Mouse (Mus musculus): ENCODE results near the gene March5.
"Not testable (repeated sequence)": the region's sequence is repeated elsewhere in the genome, so short reads cannot be mapped to it uniquely, and the experiment has no call there.

Gene March5

GRCm38 (mm10) chr19:37209467-37210128 is 2.3 kb downstream of the March5 start:
- no peak for DNase-seq

DNA sequence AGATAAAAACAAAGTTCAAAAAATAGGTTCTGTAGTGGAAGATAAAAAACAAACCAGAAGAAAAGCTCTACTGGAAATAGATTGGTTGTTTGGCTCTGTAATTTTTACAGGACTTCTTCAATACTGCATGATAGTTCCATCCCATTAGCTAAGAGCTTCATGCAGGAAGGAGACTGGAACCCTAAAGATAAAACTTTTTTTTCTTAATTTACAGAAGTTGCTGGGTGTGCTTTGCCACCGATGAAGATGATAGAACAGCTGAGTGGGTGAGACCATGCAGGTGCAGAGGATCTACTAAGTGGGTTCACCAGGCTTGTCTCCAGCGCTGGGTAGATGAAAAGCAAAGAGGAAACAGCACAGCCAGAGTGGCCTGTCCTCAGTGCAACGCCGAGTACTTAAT is 3.1 kb downstream of the March5 start:
- DNase-seq, result no peak

GRCm38 (mm10) chr19:37211416-37211815 is 4.1 kb downstream of the March5 start:
- no peak for DNase-seq

DNA sequence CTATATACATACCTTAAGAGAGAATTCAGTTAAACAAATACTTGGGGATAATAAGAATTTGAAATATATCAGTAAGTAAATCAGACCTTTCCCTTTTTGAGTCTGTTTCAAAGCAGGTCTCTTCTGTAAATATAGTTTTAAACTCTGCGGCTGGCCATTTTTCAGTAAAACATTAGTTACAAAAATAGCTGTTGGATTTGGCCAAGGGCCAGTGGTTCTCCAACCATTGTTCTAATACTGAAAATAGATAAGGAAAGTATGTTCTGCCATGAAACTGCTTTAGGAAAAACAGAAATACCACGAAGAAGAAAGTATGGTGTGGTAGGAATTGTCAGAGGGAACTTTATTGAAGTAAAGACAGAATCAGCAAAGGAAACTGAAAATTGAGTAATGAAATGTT is 7.4 kb downstream of the March5 start:
- no peak for DNase-seq

DNA sequence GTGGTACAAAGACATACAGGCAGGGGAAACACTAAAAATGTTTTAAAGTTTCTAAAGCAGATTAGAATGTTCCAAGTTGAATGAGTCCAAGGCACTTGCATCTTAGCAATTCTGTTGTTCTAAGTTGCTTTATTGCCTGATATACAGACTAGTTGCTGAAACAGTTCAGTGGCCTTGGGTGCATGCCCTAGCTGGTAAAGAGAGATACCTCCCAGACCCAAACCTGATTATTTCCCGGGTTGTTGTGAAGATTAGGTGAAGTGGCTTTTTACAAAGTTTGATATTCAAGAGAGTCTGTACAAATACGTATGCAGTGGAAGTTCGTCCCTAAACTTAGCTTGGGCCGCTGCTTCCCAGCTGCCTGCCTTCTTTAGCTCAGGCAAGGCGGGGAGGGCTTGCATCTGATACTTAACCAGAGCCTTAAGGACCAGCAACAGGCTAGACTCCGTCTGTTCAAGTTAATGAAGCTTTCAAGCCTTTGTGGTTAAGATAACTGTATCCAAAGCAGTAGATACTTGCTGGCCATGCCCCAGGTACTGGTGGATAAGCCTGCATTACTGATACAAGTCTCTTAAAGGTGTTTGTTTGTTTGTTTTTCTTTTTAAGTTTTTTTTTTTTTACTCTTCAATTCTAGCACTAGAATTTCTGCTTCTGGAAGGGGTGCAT is 18.0 kb downstream of the March5 start:
- no peak for DNase-seq

DNA sequence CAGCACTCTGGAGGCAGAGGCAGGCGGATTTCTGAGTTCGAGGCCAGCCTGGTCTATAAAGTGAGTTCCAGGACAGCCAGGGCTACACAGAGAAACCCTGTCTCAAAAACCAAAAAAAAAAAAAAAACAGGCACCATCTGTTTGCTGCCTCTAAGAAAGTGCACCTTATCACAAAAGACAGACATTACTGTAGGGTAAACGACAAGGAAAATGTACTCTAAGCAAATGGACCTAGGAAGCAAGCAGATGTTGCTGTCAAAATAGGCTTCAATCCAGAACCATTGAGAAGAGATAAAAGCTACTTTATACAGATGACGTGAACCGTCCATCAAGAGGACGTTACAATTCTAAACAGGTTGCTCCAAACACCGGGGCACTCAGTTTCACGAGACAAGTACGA is 25.3 kb downstream of the March5 start:
- DNase-seq, result not testable (repeated sequence)

DNA sequence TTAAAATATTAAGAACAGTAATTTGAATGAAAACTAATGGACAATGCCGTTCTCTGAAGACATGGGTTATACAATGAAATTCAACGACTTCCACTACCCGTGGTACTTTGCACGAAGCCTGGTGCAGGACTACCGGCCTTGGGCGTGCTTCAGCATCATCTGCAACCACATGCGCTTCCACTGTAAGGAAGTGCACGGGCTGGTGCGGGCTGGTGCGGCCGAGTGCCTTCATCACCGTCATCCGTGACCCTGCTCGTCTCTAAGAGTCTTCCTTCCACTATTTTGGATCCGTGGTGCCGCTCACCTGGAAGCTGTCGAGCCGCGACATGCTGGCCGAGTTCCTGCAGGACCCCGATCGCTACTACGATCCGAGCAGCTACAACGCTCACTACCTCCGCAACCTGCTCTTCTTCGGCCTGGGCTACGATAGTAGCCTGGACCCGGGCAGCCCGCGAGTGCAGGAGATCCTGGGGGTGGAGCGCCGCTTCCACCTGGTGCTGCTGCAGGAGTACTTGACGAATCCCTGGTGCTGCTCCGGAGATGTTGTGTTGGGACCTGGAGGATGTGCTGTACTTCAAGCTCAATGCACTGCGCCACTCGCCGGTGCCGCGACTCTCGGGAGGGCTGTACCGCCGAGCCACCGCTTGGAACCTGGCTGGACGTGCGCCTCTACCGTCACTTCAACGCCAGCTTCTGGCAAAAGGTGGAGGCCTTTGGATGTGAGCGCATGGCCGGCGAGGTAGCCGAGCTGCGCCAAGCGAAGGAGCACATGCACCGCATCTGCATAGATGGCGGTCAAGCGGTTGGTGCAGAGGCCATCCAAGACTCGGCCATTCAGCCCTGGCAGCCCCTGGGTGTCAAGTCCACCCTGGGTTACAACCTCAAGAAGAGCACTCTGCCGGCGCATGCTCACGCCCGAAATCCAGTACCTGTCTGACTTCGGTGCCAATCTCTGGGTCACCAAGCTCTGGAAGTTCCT is 26.5 kb downstream of the March5 start:
- DNase-seq, result no peak

DNA sequence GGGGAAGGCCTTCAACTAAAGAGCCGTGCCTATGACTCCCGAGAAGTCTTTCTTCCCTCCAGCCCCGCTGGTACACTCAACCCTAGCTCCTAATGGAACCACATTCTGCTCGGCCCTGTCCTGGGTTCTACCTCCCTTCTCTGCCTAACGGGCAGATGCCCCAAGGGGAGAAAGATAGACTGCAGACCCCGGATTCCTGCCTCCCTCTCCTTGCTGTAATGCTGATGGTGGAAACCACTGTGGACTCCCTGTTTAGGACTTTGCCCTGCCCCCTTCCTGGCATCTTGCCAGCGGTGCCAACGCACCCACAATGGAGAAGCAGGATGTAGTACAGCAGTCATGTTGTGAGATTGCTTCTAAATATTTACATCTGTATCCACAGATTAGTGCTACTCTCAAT is 28.5 kb downstream of the March5 start:
- DNase-seq, result no peak

DNA sequence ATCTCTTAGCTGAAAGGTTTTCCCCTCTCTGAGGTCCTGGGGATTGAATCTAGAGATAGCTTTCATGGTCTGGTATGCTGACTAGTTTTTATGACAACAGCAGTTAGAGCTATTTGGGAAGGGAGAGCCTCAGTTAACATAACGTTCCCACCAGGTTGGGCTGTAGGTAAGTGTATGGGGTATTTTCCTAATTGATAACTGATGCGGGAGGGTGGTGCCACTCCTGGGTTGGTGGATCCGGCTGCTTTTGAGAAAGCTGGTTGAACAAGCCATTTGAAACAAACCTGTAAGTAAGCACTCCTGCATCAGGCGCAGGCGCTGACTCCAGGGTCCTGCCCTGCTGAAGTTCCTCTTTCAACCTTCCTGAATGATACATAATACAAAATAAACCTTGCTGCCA is 30.0 kb downstream of the March5 start:
- no peak for DNase-seq

DNA sequence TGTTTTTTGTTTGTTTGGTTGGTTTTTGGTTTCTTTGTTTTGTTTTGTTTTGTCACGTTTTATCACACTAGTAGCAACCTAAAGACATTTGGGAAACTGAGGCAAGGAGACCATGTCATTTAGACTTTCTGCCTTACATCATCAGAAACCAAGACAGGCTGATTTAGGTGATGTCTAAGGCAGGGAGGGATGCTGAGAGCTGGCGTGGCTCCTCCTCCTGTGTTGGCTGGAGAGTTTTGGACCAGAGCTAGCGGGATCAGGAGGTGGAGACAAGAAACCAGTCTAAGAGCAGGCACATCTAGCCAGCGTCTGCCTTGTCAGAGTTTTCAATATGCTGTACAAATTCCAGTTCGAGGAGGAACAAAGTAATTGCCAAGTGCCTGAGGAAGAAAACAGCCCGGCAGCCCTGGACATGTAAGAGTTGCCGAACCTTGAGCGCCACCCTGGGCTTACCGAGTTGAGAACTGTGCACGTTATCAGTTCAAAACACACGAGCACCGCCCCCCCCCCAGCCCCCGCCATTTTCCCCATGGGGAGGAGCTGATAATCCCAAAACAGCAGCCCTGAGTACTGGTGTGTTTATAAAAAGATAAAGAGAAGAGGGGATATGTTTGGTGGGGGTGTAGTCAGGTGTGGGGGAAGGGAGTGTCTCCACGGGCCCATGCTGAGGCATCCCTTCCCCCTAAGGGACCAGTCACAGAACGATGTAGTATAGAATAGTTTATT is 30.5 kb downstream of the March5 start:
- DNase-seq, result no peak

DNA sequence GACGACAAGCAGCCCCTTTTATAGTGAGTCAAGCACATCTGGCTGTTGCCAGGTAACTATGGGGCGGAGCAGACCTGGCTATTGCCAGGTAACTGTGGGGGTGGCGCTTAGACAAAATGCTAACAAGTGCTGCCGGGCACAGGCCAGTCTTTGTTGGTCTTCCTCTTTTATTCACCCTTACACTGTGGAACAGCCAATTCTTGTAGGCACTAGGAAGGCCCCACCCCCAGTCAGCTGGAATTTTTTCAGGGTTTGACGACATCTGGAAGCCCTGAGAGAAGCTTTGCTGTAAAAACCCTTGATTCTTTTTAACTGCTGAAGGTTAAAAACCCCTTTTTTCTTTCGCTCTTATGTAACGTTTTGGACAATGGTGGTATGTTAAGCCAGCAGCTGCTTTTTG is 31.3 kb downstream of the March5 start:
- no peak for DNase-seq

DNA sequence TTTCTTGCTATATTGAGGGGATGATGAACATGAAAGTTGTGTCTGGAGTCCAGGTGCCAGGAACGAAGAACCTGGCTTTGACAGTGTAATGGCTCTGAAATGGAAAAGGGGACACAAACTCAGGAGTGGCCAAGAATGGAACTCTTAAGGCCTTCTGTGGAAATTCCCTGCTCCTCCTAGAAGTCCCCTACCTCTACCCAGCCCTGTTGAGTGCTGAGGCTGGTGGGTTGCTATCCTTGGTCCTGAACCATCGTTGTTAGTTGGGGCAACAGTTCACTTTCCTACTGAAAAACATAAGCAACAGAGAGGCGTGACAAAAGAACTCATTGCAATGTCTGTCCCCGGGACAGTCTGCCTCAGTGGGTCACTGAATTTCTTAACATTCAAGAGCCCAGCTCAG is 31.8 kb downstream of the March5 start:
- DNase-seq, result no peak

GRCm38 (mm10) chr19:37241201-37241600 is 33.9 kb downstream of the March5 start:
- DNase-seq, result no peak

GRCm38 (mm10) chr19:37242707-37243106 is 35.4 kb downstream of the March5 start:
- no peak for DNase-seq

- DNase-seq, result no peak
Observed at GRCm38 (mm10) chr19:37246859-37247258, 39.5 kb downstream of the March5 start.

DNA sequence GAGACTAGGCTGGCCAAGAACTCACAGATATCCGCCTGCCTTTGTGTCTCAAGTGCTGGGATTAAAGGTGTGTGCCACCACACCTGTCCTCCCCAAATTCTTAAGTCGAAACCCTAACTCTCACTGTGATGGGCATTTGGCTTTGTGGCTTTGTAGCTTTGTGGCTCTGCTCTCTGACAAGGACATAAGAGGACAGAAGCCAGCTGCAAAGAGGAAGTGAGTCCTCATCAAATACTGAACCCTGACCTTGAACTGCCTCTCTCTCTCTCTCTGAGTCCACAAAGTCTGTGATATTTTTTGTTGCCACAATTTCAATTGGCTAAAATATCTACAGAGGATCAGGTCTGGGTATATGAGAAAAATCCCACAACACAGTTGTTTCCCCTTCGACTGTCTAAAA is 40.9 kb downstream of the March5 start:
- no peak for DNase-seq

DNA sequence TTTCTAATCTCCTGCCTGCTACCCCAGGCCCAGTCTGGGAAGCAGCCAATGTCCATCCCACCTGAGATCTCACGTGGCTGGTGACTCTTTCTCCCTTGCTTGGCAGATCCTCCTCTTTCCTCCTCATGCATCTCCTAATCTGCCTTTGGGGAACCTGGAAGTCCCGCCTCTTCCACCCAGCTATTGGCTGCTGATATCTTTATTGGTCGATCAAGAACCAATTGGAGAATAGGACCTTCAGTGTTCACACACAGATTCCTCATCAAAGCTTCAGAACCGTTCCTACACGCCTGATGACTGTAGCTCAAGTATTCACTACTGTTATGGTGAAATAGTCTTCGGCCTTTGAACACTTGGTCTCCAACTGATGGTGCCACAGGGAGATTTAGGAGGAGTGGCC is 44.8 kb downstream of the March5 start:
- no peak for DNase-seq

GRCm38 (mm10) chr19:37255321-37255720 is 48.0 kb downstream of the March5 start:
- DNase-seq, result peak; percentile 78

DNA sequence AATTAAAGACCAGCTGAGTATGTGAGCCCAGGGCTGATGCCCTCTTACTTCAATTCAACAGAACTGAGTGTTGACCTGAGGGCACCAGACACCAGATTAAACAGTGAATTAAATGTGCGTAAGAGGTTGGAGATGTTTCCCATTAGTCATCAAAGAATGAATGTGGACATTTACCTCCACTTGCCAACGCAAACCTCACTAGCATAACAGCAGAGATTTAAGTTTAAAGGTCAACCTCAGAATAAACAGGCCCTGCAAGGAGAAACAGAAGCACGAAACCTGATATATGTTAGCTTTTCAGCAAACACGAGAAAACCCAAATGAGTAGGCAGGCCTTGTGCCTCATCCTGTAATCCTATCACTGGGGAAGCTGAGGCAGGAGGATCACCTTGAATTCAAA is 55.0 kb downstream of the March5 start:
- no peak for DNase-seq

- no peak for DNase-seq
Observed at GRCm38 (mm10) chr19:37263566-37263942, 56.2 kb downstream of the March5 start.

- peak; percentile 78 for DNase-seq
Observed at GRCm38 (mm10) chr19:37263943-37264897, 56.9 kb downstream of the March5 start.
